In genomic region chr11:106789649-106790048, GRCm38 (mm10) we compare ENCODE assay signal across 8 mouse cellular contexts. TPM values are rescaled to one million over a fixed set of nuclear protein-coding genes. Genes with fewer than 3 reads are reported as not detected.
A peak's percentile ranks its signal among the peaks of the same experiment; 100 is the strongest.
DNase-seq lines count a peak whose midpoint lies in the region; ATAC-seq and TF ChIP-seq lines count a peak whose summit lies in the region.

No protein-coding gene starts in this region.

- no peaks in the 10 kb centered on the region for H3K9me3 ChIP-seq in heart, embryonic 13.5 days
- no peaks in the 10 kb centered on the region for H3K9me3 ChIP-seq in forebrain, embryonic 13.5 days (replicated peaks)
- H3K9me3 ChIP-seq in liver, postnatal 0 days (ENCODE audit: low read length) = no peaks in the 10 kb centered on the region

- H3K27ac ChIP-seq in heart, embryonic 13.5 days (replicated peaks) = peak overlapping the region; percentile 100
- H3K27ac ChIP-seq in forebrain, embryonic 13.5 days = peak overlapping the region; percentile 99
- H3K27ac ChIP-seq in liver, postnatal 0 days (ENCODE audit: low read depth) = peak overlapping the region; percentile 100

- no peak for TF ChIP-seq CTCF in liver, postnatal 0 days (IDR thresholded peaks at IDR 0.05; ENCODE audit: low read depth)

- TF ChIP-seq EP300 in liver, postnatal 0 days (IDR thresholded peaks at IDR 0.05; ENCODE audit: low read depth) = no peak

- no peak for ATAC-seq in heart, embryonic 13.5 days (ENCODE audit: extremely low read depth, insufficient number of reproducible peaks, low FRiP score, low TSS enrichment)
- no peak for ATAC-seq in forebrain, embryonic 13.5 days
- ATAC-seq in liver, postnatal 0 days = no peak

- H3K4me3 ChIP-seq in heart, embryonic 13.5 days = peak overlapping the region; percentile 96
- H3K4me3 ChIP-seq in forebrain, embryonic 13.5 days = peak overlapping the region; percentile 98
- H3K4me3 ChIP-seq in liver, postnatal 0 days (ENCODE audit: low read depth, low read length) = peak overlapping the region; percentile 93

- peak overlapping the region; percentile 99 for H3K9ac ChIP-seq in heart, embryonic 13.5 days
- peak overlapping the region; percentile 100 for H3K9ac ChIP-seq in forebrain, embryonic 13.5 days
- H3K9ac ChIP-seq in liver, postnatal 0 days (replicated peaks) = peak overlapping the region; percentile 99

- peaks cover 56% of the 10 kb centered on the region for H3K36me3 ChIP-seq in heart, embryonic 13.5 days
- H3K36me3 ChIP-seq in forebrain, embryonic 13.5 days (ENCODE audit: poor library complexity, severe bottlenecking) = peaks cover 50% of the 10 kb centered on the region
- peaks cover 31% of the 10 kb centered on the region for H3K36me3 ChIP-seq in liver, postnatal 0 days (replicated peaks; ENCODE audit: insufficient read depth, low read length)

- intact Hi-C loops in left cerebral cortex, postnatal 4 days (cut with DNase I) = no loop called here
- intact Hi-C loops in left cerebral cortex, postnatal 25 days (cut with DNase I) = loop anchor here (2.0 to 5.0 kb wide), 3 partner anchors 25 to 208 kb away; partner anchors contain the start of gene Kpna2

- H3K4me2 ChIP-seq in heart, embryonic 13.5 days = peak overlapping the region; percentile 93
- H3K4me2 ChIP-seq in forebrain, embryonic 13.5 days = peak overlapping the region; percentile 78
- peak overlapping the region; percentile 89 for H3K4me2 ChIP-seq in liver, postnatal 0 days (ENCODE audit: low read depth, low read length)

- DNase-seq in heart, postnatal 4 days = no peak
- peak; percentile 69 for DNase-seq in MN1 (ENCODE audit: low spot score)
- no peak for DNase-seq in liver, postnatal 0 days
- DNase-seq in left cerebral cortex, postnatal 4 days = no peak
- no peak for DNase-seq in left cerebral cortex, postnatal 25 days (ENCODE audit: low spot score in 2 of 2)
- no peak for DNase-seq in right cerebral cortex, adult 2 months (ENCODE audit: low spot score in 2 of 2)

- under 1% methylated on average over 6 of the region's 6 CpGs for WGBS in heart, embryonic 13.5 days
- 0% methylated on average over 6 of the region's 6 CpGs for WGBS in forebrain, embryonic 13.5 days
- whole genome bisulfite sequencing in liver, postnatal 0 days (ENCODE audit: insufficient replicate concordance) = 0% methylated on average over 6 of the region's 6 CpGs

- H3K27me3 ChIP-seq in heart, embryonic 13.5 days (replicated peaks) = no peaks in the 10 kb centered on the region
- H3K27me3 ChIP-seq in forebrain, embryonic 13.5 days = no peaks in the 10 kb centered on the region
- H3K27me3 ChIP-seq in liver, postnatal 0 days (ENCODE audit: insufficient read depth, low read length) = no peaks in the 10 kb centered on the region

- peaks cover 34% of the 10 kb centered on the region for H3K4me1 ChIP-seq in heart, embryonic 13.5 days
- peaks cover 27% of the 10 kb centered on the region for H3K4me1 ChIP-seq in forebrain, embryonic 13.5 days
- H3K4me1 ChIP-seq in liver, postnatal 0 days (ENCODE audit: insufficient read depth) = peaks cover 21% of the 10 kb centered on the region

RNA-seq across cellular contexts. Expression of gene Cep95, which starts 0.6 kb away (rescaled TPM):
- polyA plus RNA-seq in heart, embryonic 13.5 days (2015; fragmentation: Nextera tagmentation; extraction: Ambion mirVana) = 11.5 and 13.7 TPM in 2 replicates
- 1 to 10 TPM; 6.8 to 9.3 TPM for total RNA-seq in heart, postnatal 4 days (2021)
- polyA plus RNA-seq in forebrain, embryonic 13.5 days (2015; fragmentation: Nextera tagmentation; extraction: Ambion mirVana) = 19.5 and 21.6 TPM in 2 replicates
- polyA plus RNA-seq in liver, postnatal 0 days (2015; fragmentation: Nextera tagmentation; extraction: Ambion mirVana) = 4.6 and 5.1 TPM in 2 replicates
- 10 to 100 TPM; 14.6 to 19.6 TPM for total RNA-seq in left cerebral cortex, postnatal 4 days (2021)
- 10 to 100 TPM; 11.1 to 11.3 TPM for total RNA-seq in left cerebral cortex, postnatal 25 days (2021)

RNA-seq across cellular contexts. Expression of gene Ddx5, which starts 0.7 kb away (rescaled TPM):
- polyA plus RNA-seq in heart, embryonic 13.5 days (2015; fragmentation: Nextera tagmentation; extraction: Ambion mirVana) = 192 and 199 TPM in 2 replicates
- total RNA-seq in heart, postnatal 4 days (2021) = 100 to 1,000 TPM; 561 to 583 TPM
- 503 and 514 TPM in 2 replicates for polyA plus RNA-seq in forebrain, embryonic 13.5 days (2015; fragmentation: Nextera tagmentation; extraction: Ambion mirVana)
- 114 and 115 TPM in 2 replicates for polyA plus RNA-seq in liver, postnatal 0 days (2015; fragmentation: Nextera tagmentation; extraction: Ambion mirVana)
- 100 to 1,000 TPM; 737 to 784 TPM for total RNA-seq in left cerebral cortex, postnatal 4 days (2021)
- 100 to 1,000 TPM; 633 to 643 TPM for total RNA-seq in left cerebral cortex, postnatal 25 days (2021)

RNA-seq across cellular contexts. Expression of gene Polg2, which starts 10.3 kb away (rescaled TPM):
- 6.1 and 6.5 TPM in 2 replicates for polyA plus RNA-seq in heart, embryonic 13.5 days (2015; fragmentation: Nextera tagmentation; extraction: Ambion mirVana)
- 1 to 10 TPM; 3.1 to 3.4 TPM for total RNA-seq in heart, postnatal 4 days (2021)
- polyA plus RNA-seq in forebrain, embryonic 13.5 days (2015; fragmentation: Nextera tagmentation; extraction: Ambion mirVana) = 9.6 and 10.0 TPM in 2 replicates
- polyA plus RNA-seq in liver, postnatal 0 days (2015; fragmentation: Nextera tagmentation; extraction: Ambion mirVana) = 7.9 and 8.4 TPM in 2 replicates
- 1 to 10 TPM; 5.2 to 6.2 TPM for total RNA-seq in left cerebral cortex, postnatal 4 days (2021)
- 1 to 10 TPM; 2.8 to 4.4 TPM for total RNA-seq in left cerebral cortex, postnatal 25 days (2021)

RNA-seq across cellular contexts. Expression of gene Milr1, which starts 38.6 kb away (rescaled TPM):
- polyA plus RNA-seq in heart, embryonic 13.5 days (2015; fragmentation: Nextera tagmentation; extraction: Ambion mirVana) = 1.5 and 1.9 TPM in 2 replicates
- under 1 TPM; 0.55 to 0.86 TPM for total RNA-seq in heart, postnatal 4 days (2021)
- polyA plus RNA-seq in forebrain, embryonic 13.5 days (2015; fragmentation: Nextera tagmentation; extraction: Ambion mirVana) = 0.54 and 1.0 TPM in 2 replicates
- 4.1 and 5.1 TPM in 2 replicates for polyA plus RNA-seq in liver, postnatal 0 days (2015; fragmentation: Nextera tagmentation; extraction: Ambion mirVana)
- under 1 TPM; 0.56 to 0.93 TPM for total RNA-seq in left cerebral cortex, postnatal 4 days (2021)
- not detected for total RNA-seq in left cerebral cortex, postnatal 25 days (2021)

RNA-seq across cellular contexts. Expression of gene Pecam1, which starts 39.2 kb away (rescaled TPM):
- polyA plus RNA-seq in heart, embryonic 13.5 days (2015; fragmentation: Nextera tagmentation; extraction: Ambion mirVana) = 60.7 and 61.4 TPM in 2 replicates
- 100 to 1,000 TPM; 183 TPM for total RNA-seq in heart, postnatal 4 days (2021)
- polyA plus RNA-seq in forebrain, embryonic 13.5 days (2015; fragmentation: Nextera tagmentation; extraction: Ambion mirVana) = 12.4 and 13.7 TPM in 2 replicates
- 9.2 TPM in 2 replicates for polyA plus RNA-seq in liver, postnatal 0 days (2015; fragmentation: Nextera tagmentation; extraction: Ambion mirVana)
- total RNA-seq in left cerebral cortex, postnatal 4 days (2021) = 10 to 100 TPM; 17.7 TPM
- total RNA-seq in left cerebral cortex, postnatal 25 days (2021) = 10 to 100 TPM; 16.2 to 18.0 TPM
